Mouse (Mus musculus) lung, postnatal 25 days (tissue): Measurements from ENCODE around the gene Rpl13.
A peak's percentile ranks its signal among the peaks of the same experiment; 100 is the strongest.

Experiments
- DNase-seq: peaks from one replicate; pipeline ENCODE4 v3.0.0; 2022; ENCODE audit warnings: low spot score

Gene Rpl13

GRCm38 (mm10) chr8:123108010-123108409 is 5.9 kb downstream of the Rpl13 start:
- no peak for DNase-seq

- no peak for DNase-seq
These were observed 6.8 kb downstream of the Rpl13 start for GRCm38 (mm10) chr8:123108953-123109352.

- peak; percentile 56 for DNase-seq
These were observed 8.5 kb downstream of the Rpl13 start for GRCm38 (mm10) chr8:123110649-123111048.

GRCm38 (mm10) chr8:123112892-123113291 is 10.7 kb downstream of the Rpl13 start:
- no peak for DNase-seq

GRCm38 (mm10) chr8:123113908-123114469 is 11.8 kb downstream of the Rpl13 start:
- DNase-seq = no peak

- no peak for DNase-seq
These were observed 12.5 kb downstream of the Rpl13 start for GRCm38 (mm10) chr8:123114644-123115043.

GRCm38 (mm10) chr8:123117127-123117731 is 15.1 kb downstream of the Rpl13 start, which contains the start of gene Cpne7:
Gene Cpne7, plus strand, starts transcription at chr8:123117374.
- no peak for DNase-seq

- DNase-seq = no peak
These were observed 15.6 kb downstream of the Rpl13 start for GRCm38 (mm10) chr8:123117744-123118143.

GRCm38 (mm10) chr8:123122059-123122458 is 19.9 kb downstream of the Rpl13 start:
- no peak for DNase-seq

GRCm38 (mm10) chr8:123122670-123123069 is 20.5 kb downstream of the Rpl13 start:
- no peak for DNase-seq

GRCm38 (mm10) chr8:123126193-123126816 is 24.2 kb downstream of the Rpl13 start:
- peak; percentile 62 for DNase-seq

GRCm38 (mm10) chr8:123131041-123131440 is 28.9 kb downstream of the Rpl13 start:
- no peak for DNase-seq

- DNase-seq = no peak
These were observed 30.8 kb downstream of the Rpl13 start for GRCm38 (mm10) chr8:123132953-123133352.

- DNase-seq = no peak
These were observed 32.1 kb downstream of the Rpl13 start for GRCm38 (mm10) chr8:123134149-123134713.

- DNase-seq = no peak
These were observed 33.3 kb downstream of the Rpl13 start for GRCm38 (mm10) chr8:123135406-123135805.

- DNase-seq = no peak
These were observed 33.7 kb downstream of the Rpl13 start for GRCm38 (mm10) chr8:123135806-123136205.

- no peak for DNase-seq
These were observed 34.1 kb downstream of the Rpl13 start for GRCm38 (mm10) chr8:123136287-123136686.

GRCm38 (mm10) chr8:123137645-123138077 is 35.5 kb downstream of the Rpl13 start:
- DNase-seq = no peak

GRCm38 (mm10) chr8:123138741-123139140 is 36.6 kb downstream of the Rpl13 start:
- DNase-seq = no peak

- DNase-seq = peak; percentile 86
These were observed 39.8 kb downstream of the Rpl13 start for GRCm38 (mm10) chr8:123141741-123142462.

- DNase-seq = peak; percentile 55
These were observed 43.1 kb downstream of the Rpl13 start for GRCm38 (mm10) chr8:123145279-123145678.

GRCm38 (mm10) chr8:123146390-123146789 is 44.2 kb downstream of the Rpl13 start:
- no peak for DNase-seq
